Mouse (Mus musculus): ENCODE measurements at regions not wholly inside any gene's neighbourhood (a gene's known extent, or its start where the extent isn't known, plus 50 kb on each side); places are given as distances from the start of the nearest gene placed in this dataset.
"Not testable (repeated sequence)": the region's sequence is repeated elsewhere in the genome, so short reads cannot be mapped to it uniquely, and the experiment has no call there.

DNA sequence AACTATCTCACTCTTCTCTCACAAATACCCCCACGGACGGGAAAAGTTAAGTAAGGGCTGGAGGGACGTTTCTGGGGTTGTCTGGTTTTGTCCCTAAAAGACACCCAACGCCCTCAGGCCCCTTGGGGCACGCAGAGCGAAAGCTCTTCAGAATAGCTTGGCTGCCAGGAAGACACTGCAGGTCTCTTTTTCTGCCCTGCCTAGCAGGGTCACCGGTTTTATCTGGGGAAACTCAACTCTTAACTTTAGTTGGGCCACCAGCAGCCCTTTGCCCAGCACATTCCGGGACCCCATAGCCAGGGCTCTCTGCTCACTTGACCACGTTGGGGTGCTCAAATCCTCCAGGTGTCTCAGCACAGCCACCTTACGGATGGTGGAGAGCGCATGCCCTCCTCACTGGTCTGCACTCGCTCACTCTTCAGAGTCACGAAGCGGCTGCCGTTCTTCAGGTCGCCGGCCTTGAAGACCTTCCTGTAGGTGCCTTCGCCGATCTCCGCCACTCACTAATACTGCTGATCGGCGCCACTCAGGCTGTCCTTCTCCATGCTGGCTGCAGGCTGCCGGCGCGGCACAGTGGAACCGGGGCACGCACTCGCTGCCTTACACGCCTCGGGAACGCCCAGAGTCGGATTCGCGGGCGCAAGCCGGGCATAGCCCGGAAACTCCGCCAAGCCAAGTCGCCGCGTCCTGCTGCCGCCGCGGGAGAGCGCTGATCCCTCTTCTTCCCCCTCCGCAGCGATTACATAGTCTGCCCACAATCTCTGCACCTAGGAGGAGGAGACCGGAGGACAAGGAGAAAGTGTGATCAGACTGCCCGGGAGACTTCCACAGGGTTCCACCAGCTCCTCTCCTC is 83.0 kb downstream of the Ulbp1 start:
- peak; percentile 41 to 80 for DNase-seq (ENCODE audit: inconsistent age in 2 of 2, low spot score in 1 of 2)

DNA sequence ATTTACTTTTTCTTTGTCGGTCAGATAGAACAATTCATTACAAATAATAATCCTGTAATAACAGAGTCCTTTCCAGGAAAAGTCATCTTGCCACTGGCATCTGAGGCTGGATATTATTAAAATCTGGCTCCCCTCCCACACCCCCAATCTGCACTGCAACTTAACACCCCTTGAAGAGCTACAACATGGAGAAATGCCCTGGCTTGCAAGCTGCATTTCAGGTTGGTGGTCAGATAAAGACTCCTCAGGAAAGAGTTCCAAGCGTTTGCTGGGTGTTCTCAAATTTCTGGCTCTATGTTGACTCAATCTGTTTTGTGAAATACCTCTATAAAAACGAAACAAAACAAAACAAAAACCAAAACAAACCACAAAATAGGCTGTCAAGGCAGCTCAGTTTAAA is 114.6 kb downstream of the Ulbp1 start:
- DNase-seq (ENCODE audit: inconsistent age in 2 of 2, low spot score in 1 of 2) = not testable (repeated sequence)

DNA sequence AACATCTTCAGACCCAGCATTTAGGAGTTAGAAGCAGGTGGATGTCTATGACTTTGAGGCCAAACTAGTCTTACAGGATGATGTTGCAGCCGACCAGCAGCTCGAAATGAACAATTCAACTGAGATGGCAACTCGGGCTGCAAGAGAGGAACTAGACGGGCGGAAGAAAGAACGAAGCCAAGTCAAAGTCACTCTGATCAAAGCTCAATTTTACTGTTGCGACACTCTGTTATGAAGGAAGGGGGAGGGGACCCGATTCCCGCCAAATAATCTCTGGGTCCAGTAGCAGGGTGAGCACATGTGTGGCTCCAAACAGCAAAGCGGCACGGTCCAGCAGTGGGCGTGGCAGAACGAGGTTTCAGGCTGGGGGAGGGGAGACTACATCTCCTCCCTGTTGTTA is 129.1 kb downstream of the Ulbp1 start:
- DNase-seq (ENCODE audit: inconsistent age in 2 of 2, low spot score in 1 of 2) = not testable (repeated sequence)

DNA sequence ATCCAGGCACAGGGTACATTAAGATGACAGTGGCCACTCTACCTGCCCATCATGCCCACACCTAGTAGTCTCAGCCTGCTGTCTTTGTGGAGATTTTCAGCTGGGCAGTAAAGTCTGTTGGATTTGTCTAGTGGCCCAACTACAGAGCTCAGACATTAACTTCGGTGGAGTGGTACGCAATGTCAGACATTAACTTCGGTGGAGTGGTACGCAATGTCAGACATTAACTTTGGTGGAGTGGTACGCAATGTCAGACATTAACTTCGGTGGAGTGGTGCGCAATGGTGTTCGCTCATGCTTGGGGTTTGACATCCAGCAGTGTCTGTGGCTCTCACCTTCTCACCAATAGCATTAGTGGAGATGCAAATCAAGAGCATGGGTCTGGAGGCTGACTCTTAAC is 129.7 kb downstream of the Ulbp1 start:
- DNase-seq (ENCODE audit: inconsistent age in 2 of 2, low spot score in 1 of 2) = not testable (repeated sequence)

DNA sequence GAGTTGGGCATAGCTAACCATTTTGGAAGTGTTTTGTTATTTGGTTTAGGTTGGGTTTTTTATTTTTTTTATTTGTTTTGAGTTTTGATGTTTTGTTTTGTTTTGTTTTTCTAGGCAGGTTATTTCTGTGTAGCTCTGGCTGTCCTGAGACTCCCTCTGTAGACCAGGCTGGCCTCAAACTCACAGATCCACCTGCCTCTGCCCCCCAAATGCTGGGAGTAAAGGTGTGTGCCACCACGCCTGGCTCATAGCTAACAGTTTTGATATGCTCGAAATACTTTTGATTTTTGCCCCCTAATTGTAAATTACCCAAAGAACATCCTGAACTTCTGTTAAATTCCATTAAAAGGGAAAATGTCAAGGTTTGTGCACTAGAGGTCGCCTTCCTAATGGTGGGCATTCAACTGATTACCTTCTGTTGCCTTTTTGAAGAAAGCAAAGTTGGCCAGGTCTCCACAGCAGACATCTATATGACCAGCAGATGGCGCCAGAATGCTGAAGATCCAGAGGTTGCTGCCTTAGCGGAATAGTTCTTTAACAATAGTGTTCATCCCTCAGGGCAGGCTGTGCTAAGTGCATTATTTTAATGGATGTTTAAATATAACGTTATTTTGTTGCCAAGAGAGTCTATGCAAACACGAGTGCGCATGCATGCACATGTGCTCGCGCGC is 121.2 kb upstream of the Cnksr3 start:
- DNase-seq (ENCODE audit: inconsistent age in 2 of 2, low spot score in 1 of 2) = peak; percentile 42 to 87

DNA sequence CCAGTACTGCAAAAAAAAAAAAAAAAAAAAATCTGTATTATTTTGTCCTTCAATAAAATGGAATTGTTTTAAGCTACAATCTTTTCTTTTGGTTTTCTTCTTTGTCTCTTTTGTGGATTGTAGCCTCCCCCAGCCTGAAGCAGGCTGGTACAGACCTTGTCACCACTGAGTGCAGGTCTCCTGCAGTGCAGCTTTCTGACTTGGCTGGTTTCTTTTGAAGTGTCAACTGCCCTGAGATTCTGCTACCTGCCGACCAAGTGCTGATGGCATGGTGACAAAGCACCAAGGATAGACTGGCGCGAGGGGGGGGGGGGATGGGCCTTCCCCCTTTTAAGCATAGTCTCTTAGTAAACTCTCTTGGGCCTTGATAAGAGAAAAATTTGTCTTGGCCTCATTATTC is 116.2 kb upstream of the Cnksr3 start:
- no peak for DNase-seq (ENCODE audit: inconsistent age in 2 of 2, low spot score in 1 of 2)

DNA sequence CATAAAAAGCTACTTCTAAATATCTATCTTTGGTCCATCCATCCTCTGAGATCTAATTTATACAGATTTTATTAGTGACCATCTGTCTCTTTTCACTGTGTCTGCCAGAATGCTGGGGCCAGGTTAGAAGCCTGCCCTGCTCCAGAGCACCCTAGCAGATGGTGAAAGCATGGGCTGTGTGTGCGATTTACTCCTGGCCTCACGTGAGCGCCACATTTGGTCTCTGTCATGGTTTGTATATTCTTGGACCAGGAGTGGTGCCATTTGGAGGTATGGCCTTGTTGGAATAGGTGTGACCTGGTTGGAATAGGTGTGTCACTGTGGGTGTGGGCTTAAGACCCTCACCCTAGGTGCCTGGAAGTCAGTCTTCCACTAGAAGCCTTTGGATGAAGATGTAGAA is 115.0 kb upstream of the Cnksr3 start:
- DNase-seq (ENCODE audit: inconsistent age in 2 of 2, low spot score in 1 of 2) = not testable (repeated sequence)

DNA sequence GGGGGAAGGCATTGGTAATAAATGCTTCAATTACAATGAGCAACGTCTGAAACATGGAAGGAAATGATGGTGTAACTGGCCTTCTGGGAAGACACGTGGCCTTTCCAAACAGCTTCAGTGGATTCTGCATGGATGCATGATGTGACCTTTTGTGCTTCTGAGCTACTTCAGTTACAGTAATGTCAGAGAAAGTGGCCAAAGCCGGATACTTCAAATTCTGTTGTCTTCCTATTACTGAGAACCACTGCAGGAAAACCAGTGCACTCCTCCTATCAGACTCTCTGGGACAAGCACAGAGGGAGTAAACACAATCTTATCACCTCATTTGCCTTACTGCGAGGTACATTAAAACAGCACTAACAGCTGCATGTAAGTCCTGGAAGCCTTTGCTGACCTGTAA is 113.0 kb upstream of the Cnksr3 start:
- DNase-seq (ENCODE audit: inconsistent age in 2 of 2, low spot score in 1 of 2) = no peak

DNA sequence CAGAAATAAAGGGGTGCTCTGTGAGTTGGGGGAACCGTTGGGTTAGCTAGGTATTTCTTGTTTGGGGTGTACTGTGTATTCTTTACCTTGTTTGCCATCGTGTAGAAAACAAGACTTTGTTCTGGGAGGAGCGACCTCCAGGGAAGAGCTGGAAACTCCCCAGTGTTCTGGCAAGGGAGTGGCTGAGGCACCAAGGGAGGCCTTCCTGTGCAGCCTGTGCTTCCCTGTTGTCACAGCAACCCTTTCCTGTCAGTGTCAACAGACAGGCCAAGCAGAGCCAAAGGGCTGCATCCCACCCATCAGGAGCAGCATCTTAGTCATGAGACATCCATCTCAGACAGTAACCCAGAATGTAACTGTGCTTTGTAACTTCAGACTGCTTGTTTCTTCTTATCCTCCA is 111.2 kb upstream of the Cnksr3 start:
- DNase-seq (ENCODE audit: inconsistent age in 2 of 2, low spot score in 1 of 2) = no peak

DNA sequence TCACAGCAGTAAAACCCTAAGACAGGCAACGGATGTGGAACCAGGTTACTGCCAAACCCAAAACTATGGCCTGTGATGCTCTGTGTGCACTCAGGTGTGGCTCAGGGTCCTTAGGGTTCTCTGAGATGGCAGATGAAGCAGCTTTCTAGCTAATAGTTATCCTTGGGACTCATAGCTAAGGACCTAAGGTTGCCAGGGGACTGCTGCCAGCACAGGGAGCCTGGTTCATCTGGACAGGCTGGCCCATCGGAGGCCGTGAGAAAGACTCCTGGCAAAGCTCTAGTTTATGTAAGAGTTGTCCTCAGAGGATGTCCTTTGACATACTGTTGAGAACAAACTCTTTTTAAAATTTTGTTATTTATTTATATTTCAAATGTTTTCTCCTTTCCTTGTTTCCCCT is 97.9 kb upstream of the Cnksr3 start:
- no peak for DNase-seq (ENCODE audit: inconsistent age in 2 of 2, low spot score in 1 of 2)

DNA sequence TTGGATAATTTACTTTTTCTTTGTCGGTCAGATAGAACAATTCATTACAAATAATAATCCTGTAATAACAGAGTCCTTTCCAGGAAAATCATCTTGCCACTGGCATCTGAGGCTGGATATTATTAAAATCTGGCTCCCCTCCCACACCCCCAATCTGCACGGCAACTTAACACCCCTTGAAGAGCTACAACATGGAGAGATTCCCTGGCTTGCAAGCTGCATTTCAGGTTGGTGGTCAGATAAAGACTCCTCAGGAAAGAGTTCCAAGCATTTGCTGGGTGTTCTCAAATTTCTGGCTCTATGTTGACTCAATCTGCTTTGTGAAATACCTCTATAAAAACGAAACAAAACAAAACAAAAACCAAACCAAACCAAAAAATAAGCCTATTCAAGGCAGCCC is 93.8 kb upstream of the Cnksr3 start:
- not testable (repeated sequence) for DNase-seq (ENCODE audit: inconsistent age in 2 of 2, low spot score in 1 of 2)

DNA sequence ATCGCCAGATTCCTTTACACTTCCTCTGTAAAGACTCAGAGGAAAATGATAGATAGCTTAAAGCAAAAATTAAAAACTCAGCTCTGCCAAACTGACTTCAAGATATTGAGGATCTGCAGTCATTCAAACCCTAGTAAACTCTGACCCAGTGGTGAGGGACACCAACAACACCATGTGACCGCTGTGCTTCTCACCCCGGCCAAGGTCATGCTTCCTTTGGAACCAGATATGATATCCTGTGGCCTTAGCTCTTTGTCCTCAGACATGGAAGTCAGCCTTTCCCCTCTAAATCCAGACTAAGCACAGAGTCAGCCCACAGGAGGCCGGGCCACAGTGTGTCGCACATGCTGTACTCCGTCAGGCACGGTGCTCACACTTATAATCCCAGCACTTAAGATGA is 86.3 kb upstream of the Cnksr3 start:
- no peak for DNase-seq (ENCODE audit: inconsistent age in 2 of 2, low spot score in 1 of 2)

DNA sequence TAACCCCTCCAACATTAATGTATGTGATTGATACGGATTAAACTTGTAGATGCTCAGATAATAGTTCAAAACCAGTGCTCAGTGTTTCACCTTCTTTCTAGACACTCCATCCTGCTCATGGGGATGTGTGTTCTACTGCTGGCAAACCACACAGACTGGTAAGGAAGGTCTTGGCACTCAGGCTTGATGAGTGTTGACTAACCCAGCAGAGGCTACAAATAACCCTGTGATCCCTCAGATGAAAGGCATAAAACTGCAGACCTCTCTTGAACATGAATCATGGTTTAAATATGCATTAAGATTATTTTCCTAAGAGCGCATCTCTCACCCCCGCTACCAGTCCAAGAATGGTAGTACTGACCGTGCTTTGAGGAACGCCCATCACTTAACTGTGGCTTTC is 83.9 kb upstream of the Cnksr3 start:
- no peak for DNase-seq (ENCODE audit: inconsistent age in 2 of 2, low spot score in 1 of 2)

DNA sequence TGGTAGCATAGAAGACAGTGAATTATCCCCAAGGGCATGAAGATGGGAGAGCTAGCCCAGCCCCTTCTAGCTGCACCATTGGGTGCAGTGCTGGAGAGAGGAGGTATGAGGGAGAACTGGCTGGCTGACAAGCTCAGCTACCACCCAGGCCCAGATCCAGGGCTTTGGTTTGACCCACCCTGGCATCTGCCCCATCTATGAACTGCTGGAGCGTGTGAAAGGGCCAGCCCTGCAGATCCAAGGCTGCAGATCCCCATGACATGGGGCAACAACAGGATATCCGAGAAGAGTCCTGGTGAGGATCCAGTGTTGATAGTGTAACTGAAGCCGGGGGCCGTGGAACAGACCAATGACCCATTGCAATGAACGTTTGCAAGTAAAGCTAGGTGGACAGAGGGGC is 81.2 kb upstream of the Cnksr3 start:
- DNase-seq (ENCODE audit: inconsistent age in 2 of 2, low spot score in 1 of 2) = no peak

DNA sequence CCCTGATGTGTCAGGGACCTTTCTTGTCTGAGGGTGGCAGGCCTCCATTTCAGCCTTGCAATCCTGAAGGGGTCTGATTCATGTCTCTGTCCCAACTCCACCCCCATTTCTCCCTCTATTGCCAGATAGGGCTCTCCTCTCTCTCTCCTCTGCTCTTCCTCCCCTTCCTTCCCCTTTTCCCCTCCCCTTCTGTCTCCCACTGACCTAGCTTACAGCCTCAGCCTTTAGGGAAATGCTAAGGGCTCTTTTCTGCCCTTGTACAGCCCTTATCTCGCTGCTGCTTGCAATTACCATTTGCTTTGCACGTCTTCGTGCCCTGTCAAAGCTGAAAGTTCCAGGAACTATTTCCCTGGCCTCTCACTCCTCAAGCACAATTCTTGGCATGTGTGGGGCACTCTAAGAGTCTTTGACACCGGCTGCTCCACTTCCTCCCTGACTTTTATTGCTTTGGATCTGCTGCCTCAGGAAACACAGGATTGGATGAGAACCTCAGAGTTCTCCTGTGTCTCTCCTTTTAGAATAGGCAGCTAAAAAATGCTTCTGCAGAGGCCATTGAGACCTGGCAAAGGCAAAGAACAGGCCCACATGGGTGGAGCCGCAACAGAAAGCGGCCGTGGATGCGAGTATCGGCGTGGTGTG is 77.9 kb upstream of the Cnksr3 start:
- DNase-seq (ENCODE audit: inconsistent age in 2 of 2, low spot score in 1 of 2) = peak in 1 of 2 experiments; percentile 65

DNA sequence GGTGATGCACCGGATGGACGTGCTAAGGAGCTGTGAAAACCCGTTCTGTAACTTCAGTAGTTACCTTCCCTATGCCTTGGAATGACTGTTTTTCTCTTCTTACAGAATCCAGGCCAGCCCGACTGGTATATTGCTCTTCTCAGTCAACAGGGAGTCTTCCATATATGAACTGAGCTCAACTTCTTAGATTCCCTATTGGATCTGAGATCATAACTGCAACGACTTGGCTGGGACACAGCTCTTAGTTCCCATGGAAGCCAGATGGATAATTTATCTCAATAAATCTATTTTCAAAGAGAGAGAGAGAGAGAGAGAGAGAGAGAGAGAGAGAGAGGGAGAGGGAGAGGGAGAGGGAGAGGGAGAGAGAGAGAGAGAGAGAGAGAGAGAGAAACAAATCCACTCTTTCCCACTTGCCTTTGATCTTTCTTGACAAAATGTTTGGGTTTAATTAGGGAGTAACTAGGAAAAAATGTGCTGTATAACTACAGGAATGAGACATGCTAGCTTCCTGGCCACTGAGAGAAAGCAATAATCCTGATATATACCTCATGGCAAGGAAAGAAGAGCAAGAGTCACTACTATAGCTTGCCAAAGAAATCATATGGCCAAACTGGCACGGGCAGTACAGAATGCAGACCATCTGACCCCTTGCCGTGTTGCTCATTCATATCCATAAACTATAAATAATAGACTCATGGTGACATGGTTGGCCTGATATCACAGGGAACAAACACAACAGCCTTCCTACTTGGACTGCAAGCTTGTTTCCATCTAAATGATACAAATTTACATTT is 73.3 kb upstream of the Cnksr3 start:
- DNase-seq (ENCODE audit: inconsistent age in 2 of 2, low spot score in 1 of 2) = no peak

DNA sequence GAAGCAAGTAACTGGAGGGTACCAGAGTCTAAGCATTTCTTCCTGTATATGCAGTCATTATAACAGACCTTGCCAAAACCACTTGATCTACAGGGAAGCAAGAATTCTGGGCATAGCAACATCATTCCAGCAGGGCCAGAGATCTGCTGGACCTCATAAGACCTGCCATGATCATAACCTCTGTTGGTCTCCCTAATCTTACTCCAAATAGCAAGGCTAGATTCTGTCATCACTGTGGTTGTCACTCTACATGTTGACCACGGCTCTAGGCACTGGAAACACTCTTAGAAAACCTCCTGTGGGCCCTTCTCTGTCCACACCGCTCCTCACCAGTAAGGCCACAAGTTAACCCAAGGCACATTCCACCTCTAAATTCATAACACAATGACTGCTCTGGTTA is 68.4 kb upstream of the Cnksr3 start:
- DNase-seq (ENCODE audit: inconsistent age in 2 of 2, low spot score in 1 of 2) = no peak

DNA sequence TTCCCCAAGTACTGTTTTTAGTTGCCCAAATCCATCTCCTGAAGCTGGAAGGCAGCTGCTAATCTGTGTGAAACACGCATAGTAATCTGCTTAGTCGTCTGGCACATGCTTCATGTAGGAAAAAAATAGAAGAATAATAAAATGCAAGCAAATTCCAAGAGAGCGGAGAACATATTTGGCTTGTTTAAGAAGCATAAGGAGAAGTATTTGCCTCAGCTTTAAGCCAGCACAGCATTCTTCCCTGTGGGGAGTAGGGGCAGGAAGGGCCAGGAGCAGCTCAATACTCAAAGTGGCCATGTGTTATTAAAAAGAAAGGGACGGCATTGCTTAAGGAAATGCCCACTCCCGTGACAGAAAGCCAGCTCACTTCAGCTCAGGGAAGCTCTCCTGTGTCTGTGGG is 66.8 kb upstream of the Cnksr3 start:
- no peak for DNase-seq (ENCODE audit: inconsistent age in 2 of 2, low spot score in 1 of 2)

DNA sequence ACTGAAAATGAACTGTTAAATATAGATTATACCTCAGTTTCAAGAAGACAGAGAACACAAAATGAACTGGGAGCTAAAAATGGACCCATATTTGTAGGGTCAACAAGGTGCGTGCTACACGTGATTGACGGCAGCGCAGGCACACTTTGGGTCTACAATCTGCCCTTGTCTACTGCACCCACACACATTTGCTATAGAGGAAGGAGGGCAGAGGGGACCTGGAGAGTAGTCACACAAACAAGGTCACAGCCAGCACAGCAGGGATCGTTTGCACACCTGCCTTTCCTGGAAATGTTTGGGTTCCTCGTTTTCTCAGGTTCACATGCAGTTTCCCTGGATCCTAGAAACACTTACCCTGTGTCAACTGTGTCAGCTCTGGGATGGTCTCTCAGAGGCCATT is 63.3 kb upstream of the Cnksr3 start:
- DNase-seq (ENCODE audit: inconsistent age in 2 of 2, low spot score in 1 of 2) = no peak

DNA sequence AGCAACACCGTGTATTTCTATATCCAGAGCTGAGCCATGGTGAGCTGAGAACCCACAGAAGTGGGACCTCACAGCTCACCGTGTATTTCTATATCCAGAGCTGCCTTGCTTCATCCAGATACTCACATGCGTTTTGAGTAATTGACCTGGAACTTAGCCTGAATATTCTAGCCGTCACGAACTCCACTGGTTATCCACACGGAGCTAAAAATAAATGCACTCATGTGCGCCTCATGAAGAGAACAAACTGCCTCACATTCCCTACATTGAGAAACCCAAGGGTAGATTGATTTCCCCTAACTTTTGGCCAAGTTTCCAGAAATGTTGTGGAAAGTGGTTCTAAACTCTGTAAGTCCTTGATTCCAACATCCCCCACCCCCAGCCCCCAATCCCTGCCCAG is 62.4 kb upstream of the Cnksr3 start:
- no peak for DNase-seq (ENCODE audit: inconsistent age in 2 of 2, low spot score in 1 of 2)

DNA sequence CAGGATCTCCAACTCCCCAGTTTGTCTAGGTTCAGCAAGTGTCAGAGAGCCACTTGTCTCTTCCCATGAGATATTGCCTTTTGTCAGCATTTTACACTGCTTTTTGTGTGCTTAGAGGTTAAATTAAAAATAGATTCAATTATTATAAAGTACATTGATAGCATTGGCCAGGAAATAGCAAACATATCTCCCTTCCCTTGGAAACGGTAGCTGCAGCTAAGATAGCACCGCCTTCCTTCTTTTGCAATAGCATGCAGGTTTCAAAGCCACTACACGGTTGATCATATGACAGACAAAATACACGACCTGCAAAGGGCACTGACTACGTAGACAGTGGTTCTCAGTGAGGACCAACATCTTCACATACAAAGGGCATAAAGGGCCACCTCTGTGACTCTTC is 59.1 kb upstream of the Cnksr3 start:
- no peak for DNase-seq (ENCODE audit: inconsistent age in 2 of 2, low spot score in 1 of 2)
